Mouse (Mus musculus) cerebellum, adult 9-11 months (tissue): Measurements from ENCODE around the gene Slc4a2.

Experiments used
- DNase-seq: peaks from one replicate; pipeline ENCODE4 v3.0.0; 2022

Slc4a2 gene

GRCm38 (mm10) chr5:24423129-24424003 is at the start of gene Slc4a2, which contains the start of gene Cdk5:
Slc4a2 (plus strand) TSS chr5:24423837.
Cdk5 (minus strand) TSS chr5:24423530.
- DNase-seq: peak; percentile 99

DNA sequence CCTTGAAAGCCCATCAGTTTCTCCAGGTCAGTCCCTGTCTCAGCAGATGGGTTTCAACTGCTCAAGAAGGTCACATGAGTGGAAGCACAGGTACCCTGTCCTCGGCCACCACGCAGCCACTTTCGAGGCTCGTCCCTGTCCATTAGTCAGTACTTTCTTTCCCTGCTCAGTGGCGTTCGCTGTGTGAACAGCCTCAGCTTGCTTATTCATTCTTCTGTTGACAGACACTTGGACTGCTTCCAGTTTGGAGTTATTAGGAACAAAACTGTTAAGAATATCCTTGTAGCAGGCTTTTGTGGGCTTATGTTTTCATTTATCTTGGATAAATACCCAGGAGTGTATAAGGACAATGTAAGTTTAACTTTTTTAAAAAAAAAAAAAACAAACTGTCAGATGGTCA is 49.4 kb upstream of the Slc4a2 start:
- DNase-seq: no peak

GRCm38 (mm10) chr5:24374666-24375328 is 48.8 kb upstream of the Slc4a2 start:
- no peak for DNase-seq

DNA sequence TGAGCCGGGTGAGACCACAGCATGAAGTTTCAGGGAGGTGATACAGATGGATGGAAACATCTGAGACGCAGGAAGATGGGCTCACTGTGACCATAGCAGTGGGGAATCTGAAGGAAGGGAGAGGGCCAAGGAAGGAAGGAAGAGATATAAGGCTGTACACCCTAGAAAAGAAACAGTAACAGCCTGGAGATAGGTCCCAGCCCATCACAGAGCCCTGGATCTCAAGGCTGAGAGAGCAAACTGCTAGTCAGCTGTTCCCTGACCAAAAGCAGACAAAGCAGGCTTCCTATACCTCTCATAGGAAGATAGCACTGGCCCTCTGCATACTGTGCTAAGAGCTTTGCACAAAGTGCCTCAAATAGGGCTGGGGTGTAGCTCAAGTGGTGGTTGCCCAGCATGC is 44.9 kb upstream of the Slc4a2 start:
- no peak for DNase-seq

DNA sequence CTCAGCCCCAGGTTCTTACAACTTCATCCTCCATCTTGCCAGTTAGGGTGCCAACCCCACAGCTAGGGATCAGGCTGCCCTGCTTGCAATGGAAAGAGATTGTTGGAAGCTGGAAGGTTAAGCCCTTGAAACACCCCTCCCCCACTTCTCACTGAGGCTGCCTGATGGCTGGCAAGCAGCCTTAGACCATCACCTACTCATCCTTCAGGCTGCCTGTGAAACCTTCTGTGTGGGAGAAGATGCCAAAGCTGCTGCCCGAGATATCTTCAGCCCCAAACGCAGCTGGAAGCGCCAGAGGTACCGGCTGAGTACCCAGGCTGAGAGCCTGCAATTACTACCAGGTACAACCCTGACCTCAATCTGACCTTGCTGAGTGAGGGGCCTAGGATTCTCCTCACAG is 44.1 kb upstream of the Slc4a2 start:
- DNase-seq: no peak

GRCm38 (mm10) chr5:24380499-24380898 is 43.1 kb upstream of the Slc4a2 start:
- DNase-seq: no peak

GRCm38 (mm10) chr5:24381486-24381885 is 42.2 kb upstream of the Slc4a2 start:
- DNase-seq: no peak

DNA sequence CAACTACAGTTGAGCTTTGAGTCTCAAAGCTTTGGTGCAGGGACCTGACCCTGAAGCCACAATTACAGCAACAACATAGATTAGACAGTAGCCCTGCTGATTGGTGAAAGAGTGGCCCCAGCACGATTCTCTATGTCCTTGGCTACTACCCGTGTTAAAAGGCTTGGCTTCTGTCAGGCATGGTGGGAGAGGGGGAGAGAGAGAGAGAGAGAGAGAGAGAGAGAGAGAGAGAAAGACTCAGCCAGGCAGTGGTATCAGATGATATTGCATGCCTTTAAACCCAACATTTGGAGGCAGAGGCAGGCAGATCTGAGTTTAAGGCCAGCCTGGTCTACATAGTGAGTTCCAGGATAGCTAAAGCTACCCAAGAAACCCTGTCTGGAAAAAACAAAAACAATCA is 41.6 kb upstream of the Slc4a2 start:
- no peak for DNase-seq

DNA sequence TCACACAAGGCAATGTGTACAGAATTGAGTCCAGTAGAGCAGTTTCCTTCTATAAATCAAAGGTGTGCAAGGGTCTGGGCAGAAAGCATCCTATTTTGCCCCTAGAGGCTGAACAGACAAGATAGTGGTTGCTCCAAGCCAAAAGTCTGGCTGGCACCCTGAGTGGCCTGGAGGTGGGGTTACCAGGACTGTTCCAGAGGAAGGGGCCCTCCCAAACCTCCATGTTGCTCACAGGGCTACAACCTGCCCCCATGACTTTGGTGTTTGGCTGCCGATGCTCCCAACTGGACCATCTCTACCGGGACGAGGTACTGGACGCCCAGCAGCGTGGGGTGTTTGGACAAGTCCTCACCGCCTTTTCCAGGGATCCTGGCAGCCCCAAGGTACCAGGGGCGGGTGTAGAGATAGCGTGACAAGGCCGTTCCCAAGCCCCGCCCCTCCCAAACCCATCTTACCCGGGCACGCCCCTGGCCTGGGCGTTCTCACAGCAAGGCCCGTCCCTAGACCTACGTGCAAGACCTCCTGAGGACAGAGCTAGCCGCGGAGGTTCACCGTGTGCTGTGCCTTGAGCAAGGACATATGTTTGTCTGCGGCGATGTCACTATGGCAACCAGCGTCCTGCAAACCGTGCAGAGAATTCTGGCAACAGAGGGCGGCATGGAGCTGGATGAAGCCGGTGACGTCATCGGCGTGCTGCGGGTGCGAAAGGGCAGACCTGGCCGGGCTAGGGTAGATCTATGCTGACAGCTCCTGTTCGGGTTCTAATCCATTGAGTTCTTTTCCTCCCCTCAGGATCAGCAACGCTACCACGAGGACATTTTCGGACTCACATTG is 40.4 kb upstream of the Slc4a2 start:
- DNase-seq: peak; percentile 97

- DNase-seq: no peak
Measured at GRCm38 (mm10) chr5:24384407-24384806, 39.2 kb upstream of the Slc4a2 start.

DNA sequence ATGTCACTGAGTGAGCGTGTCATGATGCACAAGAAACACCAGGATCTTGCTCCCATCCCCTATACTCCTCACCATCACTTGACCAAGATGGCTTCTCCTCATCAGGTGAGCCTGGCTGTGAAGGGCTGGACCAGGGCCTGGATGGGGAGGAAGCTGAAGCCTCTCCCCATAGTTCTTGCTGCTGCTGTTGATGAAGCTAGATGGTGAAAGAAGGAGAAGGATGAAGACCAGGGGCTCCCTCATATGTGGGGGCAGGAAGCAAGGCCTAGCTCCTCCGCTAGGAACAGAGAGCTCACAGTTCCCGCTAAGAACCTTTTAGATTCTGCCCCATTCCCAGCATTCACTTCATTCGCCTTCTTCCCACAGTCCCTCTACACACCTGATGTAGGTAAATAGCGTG is 38.3 kb upstream of the Slc4a2 start:
- no peak for DNase-seq

DNA sequence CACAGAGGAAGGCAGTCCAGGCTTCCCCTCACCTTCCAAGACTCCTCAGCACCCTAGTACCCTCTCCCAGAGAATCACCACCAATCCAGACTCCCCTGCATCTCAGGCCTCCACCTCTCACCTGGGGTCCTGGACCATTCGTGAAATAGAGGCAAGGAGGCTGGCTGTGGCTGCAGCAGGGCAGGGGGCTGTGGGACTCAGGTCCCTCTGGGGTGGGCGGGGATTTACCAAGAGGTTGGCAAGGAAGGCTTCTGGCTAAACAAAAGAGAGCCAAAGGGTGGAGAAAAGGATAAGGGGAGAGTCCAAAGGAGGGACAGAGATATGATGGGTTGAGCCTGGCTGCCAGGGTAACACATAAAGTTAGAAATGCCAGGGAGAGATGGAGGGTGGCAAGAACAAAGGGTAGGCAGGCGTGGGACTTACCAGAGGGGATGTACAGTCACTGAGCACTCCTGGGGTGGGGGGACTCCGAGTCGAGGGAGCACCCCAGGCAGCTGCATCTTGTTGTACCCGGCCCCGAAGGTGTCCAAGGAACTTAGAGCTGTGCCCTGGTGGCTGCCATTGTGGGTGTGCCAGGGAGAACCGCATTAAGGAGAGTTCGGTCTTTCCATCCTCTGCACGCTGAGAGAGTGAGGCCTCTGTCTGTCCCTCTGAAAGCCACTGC is 37.6 kb upstream of the Slc4a2 start:
- DNase-seq: no peak

DNA sequence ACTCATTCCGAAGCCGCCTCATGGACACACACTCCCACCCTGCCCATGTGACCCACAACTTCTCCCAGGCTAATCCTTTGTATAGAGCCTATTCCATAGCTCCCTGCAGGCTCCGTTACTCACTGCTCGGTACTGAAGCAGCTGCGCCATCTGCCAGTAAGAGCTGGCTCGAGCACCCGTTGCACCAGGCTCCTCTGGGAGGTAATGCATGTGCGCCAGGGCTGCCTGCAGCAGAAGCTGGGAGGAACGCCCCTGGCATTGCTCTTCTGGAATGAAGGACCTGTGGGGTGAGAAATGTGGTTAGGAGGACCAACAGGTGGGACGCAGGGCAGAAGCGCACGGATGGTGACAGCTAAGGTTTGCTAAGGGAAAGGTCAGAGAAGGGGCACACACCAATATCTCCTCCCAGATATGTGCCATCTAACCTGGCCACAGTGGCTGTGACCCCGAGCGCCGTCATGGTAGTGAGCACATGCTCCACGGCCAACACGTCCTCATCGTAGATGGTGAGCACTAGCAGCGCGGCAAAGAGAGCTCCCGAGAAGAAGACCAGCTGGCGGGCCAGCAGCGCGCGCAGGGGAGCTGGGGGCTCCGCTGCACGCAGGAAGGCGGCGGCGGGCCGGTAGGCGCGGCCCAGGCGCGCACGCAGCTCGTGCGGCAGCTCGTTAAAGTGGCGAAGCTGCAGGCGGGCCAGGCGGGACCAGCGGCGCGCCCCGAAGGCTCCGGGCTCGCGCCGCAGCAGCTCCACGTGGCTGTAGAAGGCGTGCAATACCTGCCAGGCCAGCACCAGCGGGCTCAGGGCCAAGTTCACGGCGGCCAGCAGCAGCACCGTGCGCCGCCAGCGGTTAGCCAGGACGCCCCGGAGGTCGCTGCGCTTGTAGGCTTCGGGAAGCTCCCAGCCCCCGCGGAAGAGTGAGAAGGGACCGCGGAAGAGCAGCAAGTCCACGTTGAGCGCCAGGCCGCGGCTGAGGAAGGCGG is 36.1 kb upstream of the Slc4a2 start:
- peak; percentile 60 for DNase-seq

DNA sequence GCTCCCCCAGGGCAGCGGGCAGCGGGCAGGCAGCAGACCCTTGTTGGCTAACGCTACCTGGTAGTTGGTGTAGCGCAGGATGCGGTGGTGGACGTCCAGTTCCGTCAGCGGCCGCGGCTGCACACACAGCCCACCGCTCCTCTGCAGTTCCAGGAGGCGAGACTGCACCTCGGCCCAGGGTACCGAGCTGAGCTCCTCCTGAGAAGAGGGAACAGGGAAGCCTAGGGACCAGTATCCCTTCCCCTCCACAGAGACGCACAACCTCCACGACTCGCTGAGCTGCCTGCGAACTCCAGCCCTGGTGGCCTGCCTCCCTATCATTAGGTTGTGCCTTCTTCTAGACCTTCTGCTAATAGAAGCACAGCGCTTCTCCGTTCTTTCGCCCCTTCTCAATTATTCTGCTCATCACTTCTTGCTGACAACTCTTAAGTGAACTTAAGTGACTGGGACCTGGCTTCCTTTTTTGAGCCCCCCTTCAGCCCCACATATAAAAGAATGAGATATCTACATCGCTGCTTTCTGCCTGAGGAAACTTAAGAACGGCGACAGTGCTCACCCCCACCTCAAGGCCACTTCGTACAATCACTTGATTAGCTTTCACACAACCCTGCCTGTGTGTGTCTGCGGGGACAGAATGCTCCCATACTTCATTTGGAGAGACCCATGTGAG is 35.3 kb upstream of the Slc4a2 start:
- no peak for DNase-seq

GRCm38 (mm10) chr5:24389011-24389657 is 34.5 kb upstream of the Slc4a2 start:
- DNase-seq: no peak

GRCm38 (mm10) chr5:24389658-24390020 is 34.0 kb upstream of the Slc4a2 start:
- no peak for DNase-seq

DNA sequence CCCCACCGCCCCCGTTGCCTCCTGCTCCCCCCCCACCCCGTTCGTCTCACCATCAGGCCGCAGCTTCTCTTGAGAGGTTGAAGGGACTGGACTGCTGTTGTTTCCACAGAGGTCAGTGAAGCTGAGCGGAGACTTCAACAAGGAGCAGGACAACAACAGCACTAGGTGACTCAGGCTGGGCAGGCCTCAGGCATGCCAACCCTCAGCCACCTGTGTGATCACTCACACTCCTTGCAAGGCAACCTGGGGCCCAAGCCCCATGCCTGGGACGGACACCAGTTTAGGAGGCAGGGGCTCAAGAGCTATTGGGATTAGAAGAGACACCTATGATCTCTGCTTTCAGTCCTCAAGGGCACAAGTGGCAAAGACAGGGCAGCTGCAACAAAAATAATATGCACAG is 31.8 kb upstream of the Slc4a2 start, which contains the start of gene Atg9b:
TSS of gene Atg9b (minus strand) at position 280 of the 400 bp plus-strand sequence.
- DNase-seq: peak; percentile 48

DNA sequence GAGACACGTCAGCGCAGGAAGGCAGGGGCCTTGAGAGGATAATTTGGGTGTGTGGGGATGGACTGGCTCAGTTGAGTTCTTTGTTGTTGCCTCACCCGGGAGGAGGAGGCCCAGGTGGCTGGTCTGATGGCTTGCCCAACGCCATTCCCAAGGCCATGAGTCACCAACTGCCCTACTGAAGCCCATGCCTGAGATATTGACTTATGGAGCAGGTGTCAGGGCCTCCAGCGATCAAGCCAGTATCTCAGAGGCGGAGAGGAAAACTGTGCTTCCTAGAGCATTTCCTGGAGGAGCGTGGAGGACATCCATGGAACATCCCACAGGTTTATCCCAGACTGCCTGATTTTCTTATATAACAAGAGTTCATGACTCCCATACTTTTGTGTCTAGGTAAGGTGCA is 30.9 kb upstream of the Slc4a2 start:
- DNase-seq: peak; percentile 57

DNA sequence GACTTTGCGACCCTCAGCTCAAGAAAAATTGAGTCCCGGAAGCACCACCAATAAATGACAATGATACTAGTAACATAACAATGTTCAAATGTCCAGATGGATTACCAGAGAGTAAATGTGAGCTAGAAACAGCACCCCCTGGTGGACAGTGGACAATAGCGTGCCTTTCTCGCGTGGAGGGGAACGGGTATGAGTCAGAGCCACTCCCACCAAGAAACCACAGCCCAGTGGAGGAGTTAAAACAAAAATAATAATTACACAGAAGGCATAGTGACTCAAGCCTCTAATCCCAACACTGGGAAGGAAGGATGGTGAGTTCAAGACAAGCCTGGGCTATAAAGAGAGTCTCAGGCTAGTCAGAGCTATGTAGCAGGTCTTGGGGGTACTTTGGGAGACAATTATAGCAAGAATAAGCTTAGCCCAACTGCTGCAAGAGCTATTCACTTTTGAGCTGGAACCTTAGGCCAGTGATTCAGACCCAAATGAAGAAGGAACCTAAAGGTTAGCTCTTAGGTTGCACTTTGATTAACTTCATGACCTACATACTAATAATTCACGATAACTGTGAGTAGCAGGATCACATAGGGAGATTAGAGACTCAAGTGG is 30.1 kb upstream of the Slc4a2 start, which contains the start of gene Abcb8:
TSS of gene Abcb8 (plus strand) at position 272 of the 606 bp plus-strand sequence.
- DNase-seq: peak; percentile 82
